In genomic region chr9:65106821-65107220, GRCm38 (mm10) we compare ENCODE assay signal across 20 mouse cellular contexts. TPM values are rescaled to one million over a fixed set of nuclear protein-coding genes. Genes with fewer than 3 reads are reported as not detected.
DNase-seq lines count a peak whose midpoint lies in the region; ATAC-seq and TF ChIP-seq lines count a peak whose summit lies in the region.
"Had no signal": no experiment of that assay in that cellular context is flagged by ENCODE, and none has a peak within 500 bp of the region (broad histone marks: within the 10 kb centered on the region; RNA-seq: fewer than 3 reads in every experiment).

No protein-coding gene starts in this region.

- peak overlapping the region; percentile 19; the same call in 1 of the 2 replicates for H3K27ac ChIP-seq in embryonic facial prominence, embryonic 15.5 days (replicated peaks)
- H3K27ac ChIP-seq in embryonic facial prominence, embryonic 10.5 days (replicated peaks): no peak overlapping the region
- peak overlapping the region; percentile 60 for H3K27ac ChIP-seq in stomach, embryonic 16.5 days (ENCODE audit: low read length)
- H3K27ac ChIP-seq in cerebellum, adult 2 months (ENCODE audit: insufficient read depth, low read length): no peak overlapping the region
- H3K27ac ChIP-seq: embryonic facial prominence, embryonic 12.5 days; forebrain, embryonic 15.5 days; heart, embryonic 15.5 days; hindbrain, embryonic 14.5 days had no signal

- ATAC-seq in embryonic facial prominence, embryonic 15.5 days (ENCODE audit: insufficient number of reproducible peaks, low FRiP score, low TSS enrichment, low read depth): no peak
- no peak for ATAC-seq in stomach, embryonic 16.5 days (ENCODE audit: insufficient read depth, low FRiP score)
- ATAC-seq: forebrain, embryonic 15.5 days had no signal

- TF ChIP-seq POLR2A in cerebellum, adult 2 months (IDR thresholded peaks at IDR 0.05; ENCODE audit: borderline replicate concordance, insufficient read depth, low read length): no peak

- WGBS in embryonic facial prominence, embryonic 15.5 days: 71% methylated on average over 4 of the region's 4 CpGs
- WGBS in embryonic facial prominence, embryonic 10.5 days: 92% methylated on average over 4 of the region's 4 CpGs
- WGBS in stomach, embryonic 16.5 days: 74% methylated on average over 4 of the region's 4 CpGs
- WGBS in cerebellum, adult 2 months: 67% methylated on average over 4 of the region's 4 CpGs

- H3K4me1 ChIP-seq in embryonic facial prominence, embryonic 15.5 days: peaks cover 61% of the 10 kb centered on the region
- H3K4me1 ChIP-seq in embryonic facial prominence, embryonic 10.5 days: peaks cover 59% of the 10 kb centered on the region
- peaks cover 42% of the 10 kb centered on the region for H3K4me1 ChIP-seq in stomach, embryonic 16.5 days (ENCODE audit: control insufficient read depth, insufficient read depth, low read length)
- H3K4me1 ChIP-seq in cerebellum, adult 2 months (ENCODE audit: control insufficient read depth, insufficient read depth, low read length): no peaks in the 10 kb centered on the region

- DNase-seq in embryonic facial prominence, embryonic 10.5 days (ENCODE audit: low spot score): no peak
- peak; percentile 29 for DNase-seq in testis, postnatal 14 days (ENCODE audit: low spot score)
- no peak for DNase-seq in testis, postnatal 10 days (ENCODE audit: low spot score)
- DNase-seq in cerebellum, adult 2 months: no peak
- no peak for DNase-seq in B cell, adult 2 months
- DNase-seq: adrenal gland, postnatal 25 days; cerebellum, adult 18-20 months; cerebellum, postnatal 14 days; embryo, embryonic 11 days; gastrocnemius, postnatal 36 days; heart, postnatal 14 days; kidney, adult 9 months had no signal

- H3K4me3 ChIP-seq in embryonic facial prominence, embryonic 15.5 days (replicated peaks): no peak overlapping the region
- no peak overlapping the region for H3K4me3 ChIP-seq in embryonic facial prominence, embryonic 10.5 days
- no peak overlapping the region for H3K4me3 ChIP-seq in stomach, embryonic 16.5 days (replicated peaks; ENCODE audit: low read length)
- H3K4me3 ChIP-seq in cerebellum, adult 2 months (replicated peaks; ENCODE audit: insufficient read depth, low read depth, low read length): no peak overlapping the region
- H3K4me3 ChIP-seq: embryonic facial prominence, embryonic 12.5 days; forebrain, embryonic 15.5 days; heart, embryonic 15.5 days had no signal

- H3K4me2 ChIP-seq in embryonic facial prominence, embryonic 15.5 days (replicated peaks): no peak overlapping the region
- H3K4me2 ChIP-seq in stomach, embryonic 16.5 days (ENCODE audit: low read depth, low read length): no peak overlapping the region
- H3K4me2 ChIP-seq: embryonic facial prominence, embryonic 12.5 days; forebrain, embryonic 15.5 days; heart, embryonic 11.5 days; heart, embryonic 15.5 days; hindbrain, embryonic 14.5 days had no signal

- TF ChIP-seq CTCF in cerebellum, adult 2 months (IDR thresholded peaks at IDR 0.05; ENCODE audit: borderline replicate concordance, insufficient read depth, low read depth, low read length): no peak

- no peak overlapping the region for H3K9ac ChIP-seq in embryonic facial prominence, embryonic 15.5 days
- no peak overlapping the region for H3K9ac ChIP-seq in stomach, embryonic 16.5 days (ENCODE audit: low read length)
- H3K9ac ChIP-seq: embryonic facial prominence, embryonic 12.5 days; forebrain, embryonic 15.5 days; heart, embryonic 15.5 days; hindbrain, embryonic 14.5 days had no signal

- no peaks in the 10 kb centered on the region for H3K36me3 ChIP-seq in embryonic facial prominence, embryonic 15.5 days
- no peaks in the 10 kb centered on the region; the same call in 1 of the 2 replicates for H3K36me3 ChIP-seq in embryonic facial prominence, embryonic 10.5 days (replicated peaks)
- no peaks in the 10 kb centered on the region for H3K36me3 ChIP-seq in stomach, embryonic 16.5 days (ENCODE audit: control insufficient read depth, insufficient read depth, low read length)
- H3K36me3 ChIP-seq: embryonic facial prominence, embryonic 12.5 days; forebrain, embryonic 15.5 days; heart, embryonic 15.5 days had no signal

- H3K9me3 ChIP-seq in embryonic facial prominence, embryonic 15.5 days (replicated peaks): no peaks in the 10 kb centered on the region
- no peaks in the 10 kb centered on the region for H3K9me3 ChIP-seq in embryonic facial prominence, embryonic 10.5 days
- no peaks in the 10 kb centered on the region for H3K9me3 ChIP-seq in stomach, embryonic 16.5 days (replicated peaks; ENCODE audit: control insufficient read depth, low read length)
- H3K9me3 ChIP-seq: embryonic facial prominence, embryonic 12.5 days; forebrain, embryonic 15.5 days; heart, embryonic 15.5 days had no signal

- H3K27me3 ChIP-seq in embryonic facial prominence, embryonic 15.5 days: no peaks in the 10 kb centered on the region
- peaks cover 38% of the 10 kb centered on the region for H3K27me3 ChIP-seq in embryonic facial prominence, embryonic 10.5 days (replicated peaks; ENCODE audit: low read depth, poor library complexity, severe bottlenecking)
- H3K27me3 ChIP-seq in stomach, embryonic 16.5 days (ENCODE audit: control insufficient read depth, insufficient read depth, low read length): no peaks in the 10 kb centered on the region
- no peaks in the 10 kb centered on the region for H3K27me3 ChIP-seq in cerebellum, adult 2 months (ENCODE audit: control insufficient read depth, insufficient read depth, low read length)
- H3K27me3 ChIP-seq: embryonic facial prominence, embryonic 12.5 days; forebrain, embryonic 15.5 days; heart, embryonic 15.5 days had no signal

RNA-seq across cellular contexts. Expression of gene Igdcc4, which starts 5.5 kb away (rescaled TPM):
- 38.1 and 38.4 TPM in 2 replicates for polyA plus RNA-seq in embryonic facial prominence, embryonic 15.5 days (2015; fragmentation: Nextera tagmentation; extraction: Ambion mirVana)
- 9.7 and 11.5 TPM in 2 replicates for polyA plus RNA-seq in embryonic facial prominence, embryonic 10.5 days (2016; fragmentation: Nextera tagmentation; extraction: Ambion mirVana)
- 22.1 and 25.6 TPM in 2 replicates for polyA plus RNA-seq in stomach, embryonic 16.5 days (2015; fragmentation: Nextera tagmentation; extraction: Ambion mirVana)
- 28.9 and 29.0 TPM in 2 replicates for polyA plus RNA-seq in cerebellum, adult 2 months (2012; rRNA removed)

RNA-seq across cellular contexts. Expression of gene Igdcc3, which starts 34.2 kb away (rescaled TPM):
- polyA plus RNA-seq in embryonic facial prominence, embryonic 15.5 days (2015; fragmentation: Nextera tagmentation; extraction: Ambion mirVana): 1.5 and 2.3 TPM in 2 replicates
- 167 and 281 TPM in 2 replicates for polyA plus RNA-seq in embryonic facial prominence, embryonic 10.5 days (2016; fragmentation: Nextera tagmentation; extraction: Ambion mirVana)
- 0.44 and 0.55 TPM in 2 replicates for polyA plus RNA-seq in stomach, embryonic 16.5 days (2015; fragmentation: Nextera tagmentation; extraction: Ambion mirVana)
- polyA plus RNA-seq in cerebellum, adult 2 months (2012; rRNA removed): 1.8 and 2.4 TPM in 2 replicates
- polyA plus RNA-seq: C2C12 had no signal

Comparison
In these comparisons a context has a peak if more than half of its experiments do, and no peak if none do; other contexts are left out.
1. H3K27ac ChIP-seq: peak in embryonic facial prominence, embryonic 15.5 days (single experiment) and stomach, embryonic 16.5 days (single experiment); none in embryonic facial prominence, embryonic 10.5 days (single experiment) and cerebellum, adult 2 months (single experiment).
2. RNA of gene Igdcc3, which starts 34.2 kb away (polyA plus RNA-seq): 167 to 281 TPM in embryonic facial prominence, embryonic 10.5 days; 1.5 to 2.3 TPM in embryonic facial prominence, embryonic 15.5 days, 1.8 to 2.4 TPM in cerebellum, adult 2 months and 0.44 to 0.55 TPM in stomach, embryonic 16.5 days; every median in the first group is over 10 times any median in the second.